Mouse (Mus musculus) neural tube, embryonic 15.5 days (tissue): Measurements from ENCODE around the gene Zfp513. TPM values are rescaled to one million over a fixed set of nuclear protein-coding genes. Genes with fewer than 3 reads are reported as not detected.
A peak's percentile ranks its signal among the peaks of the same experiment; 100 is the strongest.

ENCODE experiments used
- ATAC-seq: fragments of 200-750 bp; cut with Nextera tagmentation; 2 replicates; pipeline ENCODE4 v1.8.0; 2017; ENCODE audit warnings: mild to moderate bottlenecking, moderate TSS enrichment, moderate library complexity; ENCODE audit not compliant: low FRiP score
- H3K27ac ChIP-seq: fragments of 300-500 bp; sonication (generic); replicated peaks from 2 replicates; pipeline ENCODE4 v1.5.1; 2015; ENCODE audit warnings: mild to moderate bottlenecking, inconsistent platforms
- H3K27me3 ChIP-seq: fragments of 300-500 bp; sonication (generic); replicated peaks from 2 replicates; pipeline ENCODE4 v1.6.1; 2015; ENCODE audit warnings: inconsistent platforms
- H3K36me3 ChIP-seq: fragments of 300-500 bp; sonication (generic); 2 replicates; pipeline ENCODE4 v1.6.1; 2015; ENCODE audit warnings: inconsistent platforms
- H3K4me1 ChIP-seq: fragments of 300-500 bp; sonication (generic); 2 replicates; pipeline ENCODE4 v1.6.1; 2015; ENCODE audit warnings: inconsistent platforms
- H3K4me2 ChIP-seq: fragments of 300-500 bp; sonication (generic); 2 replicates; pipeline ENCODE4 v1.6.1; 2015; ENCODE audit warnings: inconsistent platforms, mild to moderate bottlenecking, moderate library complexity
- H3K4me3 ChIP-seq: fragments of 300-500 bp; sonication (generic); replicated peaks from 2 replicates; pipeline ENCODE4 v1.5.1; 2015; ENCODE audit warnings: mild to moderate bottlenecking, inconsistent platforms
- H3K9ac ChIP-seq: fragments of 300-500 bp; sonication (generic); replicated peaks from 2 replicates; pipeline ENCODE4 v1.6.1; 2015; ENCODE audit warnings: mild to moderate bottlenecking, inconsistent platforms
- H3K9me3 ChIP-seq: fragments of 300-500 bp; sonication (generic); replicated peaks from 2 replicates; pipeline ENCODE4 v1.6.1; 2016; ENCODE audit warnings: inconsistent platforms
- WGBS: fragments of 180-500 bp; shearing (Covaris S2); methylation state at CpG from one replicate; pipeline ENCODE4 v1.1.7; 2015; ENCODE audit warnings: mixed read lengths; 5-methylcytosine and 5-hydroxymethylcytosine counted together
- polyA plus RNA-seq: library from polyadenylated mRNA; unstranded; fragments of >200 nt; fragmentation: Nextera tagmentation; extraction: Ambion mirVana; gene quantifications from 2 replicates; pipeline ENCODE4 v1.2.1, GENCODE M21; 2015

Zfp513 gene
- polyA plus RNA-seq, 1 experiment from 2014 or later = 14.2 TPM

DNA sequence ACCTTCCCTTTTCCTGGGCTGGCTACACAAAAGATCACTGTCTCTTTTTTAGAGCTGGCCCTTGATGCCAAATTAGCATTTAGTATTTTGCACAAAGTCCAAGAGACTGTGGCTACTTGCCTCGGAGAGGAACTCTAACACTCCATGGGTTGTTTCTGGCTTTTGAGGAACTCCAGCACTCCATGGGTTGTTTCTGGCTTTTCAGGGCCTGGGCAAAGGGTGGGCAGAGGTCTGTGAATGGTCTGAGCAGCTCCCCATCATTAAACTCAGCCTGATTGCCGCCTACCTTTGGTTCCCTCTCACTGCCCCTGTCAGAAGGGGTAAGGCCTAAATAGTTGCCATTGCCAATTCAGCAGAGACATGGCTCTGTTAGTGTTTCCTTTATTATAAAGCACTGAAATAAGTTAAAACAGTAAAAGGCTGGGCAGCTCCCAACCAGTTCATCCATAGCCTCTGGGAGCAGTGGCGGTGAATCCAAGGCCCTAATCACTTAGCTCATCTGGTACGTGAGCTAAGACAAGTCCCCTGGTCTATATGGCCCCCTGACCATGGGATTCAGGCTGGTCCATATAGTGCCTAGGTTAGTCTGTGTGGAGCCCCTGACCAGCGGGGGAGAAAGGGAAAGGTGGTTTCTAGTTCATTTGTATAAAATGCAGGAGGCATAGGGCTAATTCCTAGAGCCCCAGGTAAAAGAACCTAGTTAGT lies 3.3 kb downstream of the Zfp513 start:
- no peak overlapping the region for H3K27ac ChIP-seq
- H3K4me2 ChIP-seq = no peak overlapping the region
- ATAC-seq = no peak
- peaks cover 68% of the 10 kb centered on the region for H3K36me3 ChIP-seq
- 81% methylated on average over 5 of the region's 5 CpGs for WGBS
- H3K4me3 ChIP-seq = no peak overlapping the region
- H3K4me1 ChIP-seq = peaks cover 40% of the 10 kb centered on the region
- no peak overlapping the region for H3K9ac ChIP-seq
- no peaks in the 10 kb centered on the region for H3K27me3 ChIP-seq
- peaks cover 4% of the 10 kb centered on the region for H3K9me3 ChIP-seq

DNA sequence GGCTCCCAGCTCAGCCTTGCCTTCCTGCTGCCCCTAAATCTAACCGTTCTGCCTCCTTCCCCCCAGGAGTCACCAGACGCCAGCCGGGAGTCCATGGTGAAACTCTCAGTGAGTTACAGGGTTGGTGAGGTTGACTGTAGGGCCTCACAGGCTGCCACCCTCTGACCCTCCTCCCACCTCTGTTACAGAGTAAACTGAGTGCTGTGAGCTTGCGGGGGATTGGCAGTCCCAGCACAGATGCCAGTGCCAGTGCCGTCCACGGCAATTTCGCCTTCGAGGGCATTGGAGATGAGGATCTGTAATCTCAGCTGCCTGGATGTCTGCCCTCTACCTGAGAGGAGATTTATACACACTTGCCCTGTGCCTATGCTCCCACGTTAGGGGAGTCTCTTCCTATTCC lies 3.9 kb downstream of the Zfp513 start:
- Histone ChIP-seq H3K9me3 (peaks cover 4% of the 10 kb centered on the region), H3K36me3 (peaks cover 62% of the 10 kb centered on the region), H3K4me1 (peaks cover 41% of the 10 kb centered on the region), H3K27ac (no peak overlapping the region), H3K27me3 (no peaks in the 10 kb centered on the region), H3K9ac (no peak overlapping the region), H3K4me2 (no peak overlapping the region), H3K4me3 (no peak overlapping the region)
- 88% methylated on average over 9 of the region's 9 CpGs for WGBS
- no peak for ATAC-seq

DNA sequence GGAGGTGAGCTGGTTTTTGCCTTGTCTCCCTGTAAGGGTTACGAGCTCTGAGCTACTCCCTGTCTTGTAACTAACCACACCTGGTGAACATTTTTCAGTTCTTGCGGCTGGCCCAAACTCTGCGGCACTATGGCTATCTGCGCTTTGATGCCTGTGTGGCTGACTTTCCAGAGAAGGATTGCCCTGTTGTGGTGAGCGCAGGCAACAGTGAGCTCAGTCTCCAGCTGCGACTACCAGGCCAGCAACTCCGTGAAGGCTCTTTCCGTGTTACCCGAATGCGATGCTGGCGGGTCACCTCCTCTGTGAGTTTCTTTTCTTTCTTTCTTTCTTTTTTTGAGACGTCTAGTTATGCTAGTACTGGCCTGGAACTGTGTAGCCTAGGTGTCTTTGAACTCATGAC lies 5.0 kb downstream of the Zfp513 start:
- H3K36me3 ChIP-seq = peaks cover 56% of the 10 kb centered on the region
- H3K27me3 ChIP-seq = no peaks in the 10 kb centered on the region
- H3K4me3 ChIP-seq = no peak overlapping the region
- peaks cover 4% of the 10 kb centered on the region for H3K9me3 ChIP-seq
- 92% methylated on average over 12 of the region's 12 CpGs for WGBS
- peaks cover 34% of the 10 kb centered on the region for H3K4me1 ChIP-seq
- no peak overlapping the region for H3K27ac ChIP-seq
- no peak for ATAC-seq
- no peak overlapping the region for H3K4me2 ChIP-seq
- no peak overlapping the region for H3K9ac ChIP-seq

DNA sequence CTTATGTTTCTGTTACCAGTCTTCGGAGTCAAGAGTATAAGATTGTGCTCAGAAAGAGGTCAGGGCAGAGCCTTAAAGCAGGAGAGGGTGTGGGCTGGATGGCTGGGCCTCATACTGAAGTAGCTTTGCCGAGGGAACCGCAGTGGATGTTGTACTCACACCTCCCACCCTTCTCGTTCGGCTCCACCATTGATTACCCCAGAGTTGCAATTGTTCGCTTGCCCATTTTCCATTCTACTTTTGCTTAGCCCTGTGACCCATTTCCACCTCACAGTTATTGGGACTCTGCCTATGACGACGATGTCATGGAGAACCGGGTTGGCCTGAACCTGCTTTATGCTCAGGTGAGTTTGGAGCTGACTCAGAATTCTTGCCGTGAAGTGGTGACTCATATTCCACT lies 5.9 kb downstream of the Zfp513 start:
- WGBS = 93% methylated on average over 10 of the region's 10 CpGs
- H3K4me1 ChIP-seq = peaks cover 40% of the 10 kb centered on the region
- no peak for ATAC-seq
- no peaks in the 10 kb centered on the region for H3K27me3 ChIP-seq
- peaks cover 58% of the 10 kb centered on the region for H3K36me3 ChIP-seq
- H3K9ac ChIP-seq = no peak overlapping the region
- H3K4me2 ChIP-seq = no peak overlapping the region
- no peak overlapping the region for H3K27ac ChIP-seq
- H3K9me3 ChIP-seq = peaks cover 4% of the 10 kb centered on the region
- no peak overlapping the region for H3K4me3 ChIP-seq

DNA sequence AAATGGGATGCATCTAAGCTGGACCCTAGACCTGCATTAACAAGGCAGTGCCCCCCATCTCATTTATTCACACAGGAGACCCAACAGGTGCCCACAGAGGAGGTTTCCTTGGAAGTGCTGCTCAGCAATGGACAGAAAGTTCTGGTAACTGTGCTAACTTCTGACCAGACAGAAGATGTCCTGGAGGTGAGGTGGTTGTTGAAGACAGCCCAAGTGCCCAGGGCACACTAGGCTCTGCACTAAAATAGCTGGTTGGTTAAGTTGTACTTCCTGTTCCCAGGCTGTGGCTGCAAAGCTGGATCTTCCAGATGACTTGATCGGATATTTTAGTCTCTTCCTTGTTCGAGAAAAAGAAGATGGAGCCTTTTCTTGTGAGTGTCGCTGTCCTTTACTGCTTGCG lies 6.4 kb downstream of the Zfp513 start:
- 92% methylated on average over 4 of the region's 4 CpGs for WGBS
- no peak for ATAC-seq
- no peak overlapping the region for H3K9ac ChIP-seq

DNA sequence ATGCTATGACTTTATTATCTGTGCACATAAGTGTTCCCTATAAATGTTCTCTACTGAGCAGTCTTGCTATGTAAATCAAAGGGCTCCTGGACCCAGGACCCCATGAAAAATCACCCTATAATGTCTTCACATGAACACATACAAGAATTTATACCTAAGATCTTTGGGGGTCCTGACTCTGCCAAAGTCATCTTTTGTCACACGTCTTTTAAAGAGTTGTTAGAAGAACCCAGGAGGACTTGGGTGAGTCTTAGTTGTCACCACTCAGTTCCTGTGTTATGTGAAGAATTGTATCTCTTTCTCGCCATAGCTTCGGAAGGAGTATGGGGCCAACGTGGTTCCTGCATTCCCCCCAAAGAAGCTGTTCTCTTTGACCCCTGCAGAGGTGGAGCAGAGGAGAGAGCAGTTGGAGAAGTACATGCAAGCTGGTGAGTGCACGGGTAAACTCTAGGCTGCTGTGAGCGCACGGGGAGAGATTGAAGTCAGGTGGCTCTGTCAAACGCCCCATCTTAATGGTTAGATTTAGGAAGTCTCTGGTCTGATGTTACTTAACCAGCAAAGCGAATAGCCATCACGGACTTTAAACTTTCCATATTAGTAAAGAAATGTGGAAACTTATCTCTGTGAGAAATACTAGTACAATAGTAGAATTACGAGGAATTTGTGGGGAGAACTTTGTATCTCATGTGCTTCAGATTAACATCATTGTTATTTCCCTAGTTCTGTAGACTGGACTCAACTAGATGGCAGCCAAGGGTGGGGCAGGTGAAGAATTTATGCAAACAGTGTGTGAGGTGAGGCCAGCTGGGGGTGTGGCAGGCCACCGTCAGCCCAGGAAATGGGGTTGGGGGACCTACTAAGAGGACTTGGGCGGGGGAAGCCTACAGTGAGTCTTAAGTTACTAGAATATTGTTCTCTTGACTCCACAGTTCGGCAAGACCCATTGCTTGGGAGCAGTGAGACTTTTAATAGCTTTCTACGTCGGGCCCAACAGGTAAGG lies 7.3 kb downstream of the Zfp513 start:
- 95% methylated on average over 16 of the region's 16 CpGs for WGBS
- Histone ChIP-seq H3K4me3 (peak overlapping the region; percentile 86), H3K9ac (0 out of 2 replicates have a peak overlapping the region, but pooled peaks have one; percentile 93), H3K27me3 (no peaks in the 10 kb centered on the region), H3K4me2 (peak overlapping the region; percentile 88; the same call in 1 of the 2 replicates), H3K4me1 (peaks cover 27% of the 10 kb centered on the region), H3K9me3 (no peaks in the 10 kb centered on the region), H3K27ac (no peak overlapping the region), H3K36me3 (peaks cover 64% of the 10 kb centered on the region)
- ATAC-seq = no peak

More for the DNA sequence above, 6.4 kb downstream of the Zfp513 start:
- H3K9me3 ChIP-seq = peaks cover 4% of the 10 kb centered on the region
- no peaks in the 10 kb centered on the region for H3K27me3 ChIP-seq
- no peak overlapping the region for H3K4me2 ChIP-seq
- H3K27ac ChIP-seq = no peak overlapping the region
- peaks cover 36% of the 10 kb centered on the region for H3K4me1 ChIP-seq
- H3K4me3 ChIP-seq = no peak overlapping the region
- peaks cover 63% of the 10 kb centered on the region for H3K36me3 ChIP-seq

DNA sequence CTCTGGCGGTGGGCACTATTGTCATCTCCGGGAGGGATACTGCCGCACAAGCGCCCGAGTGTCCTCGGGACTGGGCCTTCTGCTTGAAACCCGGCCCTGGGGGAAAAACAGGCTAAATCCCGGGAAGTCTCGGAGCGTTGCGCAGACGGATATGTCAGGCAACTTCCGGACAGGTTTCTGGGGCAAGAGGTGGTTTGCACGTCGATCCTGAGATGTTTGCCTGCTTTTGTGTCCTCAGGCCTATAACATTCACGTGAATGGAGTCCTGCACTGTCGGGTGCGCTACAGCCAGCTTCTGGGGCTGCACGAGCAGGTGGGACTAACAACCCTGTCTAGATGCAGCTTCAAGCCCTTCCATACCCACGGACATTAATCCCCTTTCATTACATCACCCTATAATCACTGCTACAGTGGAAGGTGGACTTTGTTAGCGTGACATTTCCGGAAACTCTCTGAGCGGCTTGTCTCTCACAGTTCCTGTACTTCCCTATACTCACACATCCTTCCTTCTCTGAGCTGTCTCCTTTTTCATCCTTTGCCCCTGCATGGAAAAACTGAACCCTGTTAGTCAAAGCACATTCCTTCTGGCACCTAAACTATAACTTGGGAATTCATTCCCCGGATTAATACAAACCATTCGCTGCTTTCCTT lies 8.3 kb downstream of the Zfp513 start:
- peak overlapping the region; percentile 93 for H3K9ac ChIP-seq
- peak overlapping the region; percentile 86 for H3K4me3 ChIP-seq
- H3K4me1 ChIP-seq = peaks cover 24% of the 10 kb centered on the region
- peak overlapping the region; percentile 88 for H3K4me2 ChIP-seq
- ATAC-seq = no peak
- peak overlapping the region; percentile 91 for H3K27ac ChIP-seq
- H3K27me3 ChIP-seq = no peaks in the 10 kb centered on the region
- H3K9me3 ChIP-seq = no peaks in the 10 kb centered on the region
- peaks cover 61% of the 10 kb centered on the region for H3K36me3 ChIP-seq
- 14% methylated on average over 25 of the region's 25 CpGs for WGBS

DNA sequence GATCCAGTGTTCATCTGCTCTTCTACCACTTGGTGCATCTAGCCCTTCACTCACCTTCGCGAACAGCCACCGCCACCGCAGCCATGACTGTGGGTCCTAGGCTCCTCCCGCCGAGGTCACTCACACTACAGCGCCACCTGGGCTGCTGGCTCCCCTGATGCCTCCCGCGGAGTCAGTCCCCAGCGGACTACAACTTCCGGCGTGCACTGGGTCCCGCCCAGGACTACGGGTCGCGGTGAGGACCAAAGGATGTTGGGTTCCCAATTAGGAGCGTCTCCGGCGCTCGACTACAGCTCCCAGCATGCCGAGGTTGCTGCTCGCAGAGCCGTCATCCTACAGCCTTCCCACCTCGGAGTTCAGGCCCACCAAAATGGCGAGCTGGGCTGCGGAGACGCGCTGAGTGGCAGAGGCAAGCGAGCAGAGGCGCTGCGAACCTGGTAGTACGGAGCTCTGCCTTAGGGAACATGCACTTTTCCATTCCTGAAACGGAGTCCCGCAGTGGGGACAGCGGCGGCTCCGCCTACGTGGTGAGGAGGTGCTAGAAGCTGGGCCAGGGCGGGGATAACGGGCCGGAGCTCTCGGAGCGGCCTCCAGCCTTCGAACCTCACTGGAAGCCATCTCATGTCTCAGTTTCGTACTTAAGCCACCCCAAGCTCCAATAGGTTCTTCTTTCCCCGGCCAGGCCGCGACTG lies 9.0 kb downstream of the Zfp513 start, which contains the start of the genes Snx17 and Eif2b4:
Gene Snx17, plus strand, starts transcription at position 289 of the 692 bp plus-strand sequence.
Gene Eif2b4, minus strand, starts transcription at position 492 of the 692 bp plus-strand sequence.
- peak within 1 kb of the TSS; percentile 91 for H3K27ac ChIP-seq
- no peaks in the 10 kb centered on the region for H3K9me3 ChIP-seq
- peaks cover 61% of the 10 kb centered on the region for H3K36me3 ChIP-seq
- under 1% methylated on average over 48 of the region's 48 CpGs for WGBS
- H3K27me3 ChIP-seq = no peaks in the 10 kb centered on the region
- peak within 1 kb of the TSS; percentile 88 for H3K4me2 ChIP-seq
- peak; percentile 96 for ATAC-seq
- H3K9ac ChIP-seq = peak within 1 kb of the TSS; percentile 93
- H3K4me1 ChIP-seq = peaks cover 24% of the 10 kb centered on the region
- peak within 1 kb of the TSS; percentile 86 for H3K4me3 ChIP-seq

DNA sequence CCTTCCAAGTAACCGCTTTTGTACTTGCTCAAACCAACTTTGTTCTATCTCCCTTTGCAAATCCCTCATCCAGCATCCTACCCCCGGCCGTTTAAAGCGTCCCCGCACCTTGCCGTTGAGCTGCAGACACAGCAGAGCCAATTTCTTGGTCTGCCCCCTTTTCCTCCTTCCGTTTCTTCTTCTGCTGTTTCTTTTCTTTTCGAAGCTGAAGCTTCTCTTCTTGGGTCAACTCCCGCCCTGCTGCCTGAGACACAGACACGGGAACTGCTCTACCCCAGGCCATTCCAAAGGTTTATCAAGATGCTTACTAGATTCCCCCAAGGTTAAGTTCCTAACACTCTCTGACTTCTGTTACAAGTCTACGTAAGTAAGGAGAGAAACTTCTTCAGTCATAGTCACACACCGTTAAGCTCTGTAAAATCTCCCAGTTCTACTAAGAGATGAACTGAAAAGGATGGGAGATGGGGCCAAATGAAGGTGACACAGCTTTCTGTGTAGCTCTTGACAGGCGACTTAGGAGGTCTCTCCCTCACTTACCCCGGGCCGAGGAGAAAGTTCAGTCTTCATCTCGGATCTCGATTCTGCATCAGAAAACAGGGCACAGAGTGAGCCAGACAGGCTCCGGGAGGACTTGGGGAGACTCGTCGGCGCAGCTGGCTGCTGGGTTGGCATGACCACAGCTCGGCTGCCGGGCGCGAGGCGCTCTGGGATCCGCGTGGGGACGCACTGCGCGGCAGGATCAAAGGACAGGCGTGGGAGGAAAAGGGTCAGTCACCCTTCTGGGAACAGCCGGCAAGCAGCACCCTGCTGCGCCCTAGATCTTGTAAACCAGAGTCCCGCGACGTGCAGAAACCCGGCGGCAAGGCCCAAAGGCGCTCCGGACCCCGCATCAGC lies 9.8 kb downstream of the Zfp513 start:
- Histone ChIP-seq H3K4me1 (peaks cover 24% of the 10 kb centered on the region), H3K27me3 (no peaks in the 10 kb centered on the region), H3K9ac (peak overlapping the region; percentile 83), H3K4me3 (peak overlapping the region; percentile 86), H3K9me3 (no peaks in the 10 kb centered on the region), H3K27ac (peak overlapping the region; percentile 89), H3K36me3 (peaks cover 61% of the 10 kb centered on the region), H3K4me2 (peak overlapping the region; percentile 88)
- 15% methylated on average over 42 of the region's 42 CpGs for WGBS
- peak; percentile 58 for ATAC-seq

DNA sequence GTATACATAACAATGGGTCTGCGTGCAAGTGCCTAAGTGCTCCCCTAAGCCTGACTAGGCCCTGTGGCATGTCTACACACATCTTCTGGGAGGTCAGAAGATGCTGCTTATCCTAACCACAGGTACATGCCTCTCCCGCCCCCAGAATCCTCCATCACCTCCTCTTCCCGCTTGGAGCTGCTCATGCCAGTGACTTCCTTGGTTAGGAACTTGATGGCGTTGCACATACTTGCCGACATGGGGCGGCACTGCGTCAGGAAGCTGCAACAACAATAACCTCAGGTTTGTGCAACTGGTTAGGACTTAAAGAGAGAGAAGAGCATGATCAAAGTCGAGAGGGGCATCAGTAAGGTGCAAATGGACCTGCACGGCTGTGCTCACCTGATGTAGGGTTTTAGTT lies 11.9 kb downstream of the Zfp513 start:
- H3K9ac ChIP-seq = no peak overlapping the region
- 94% methylated on average over 9 of the region's 9 CpGs for whole genome bisulfite sequencing
- no peak overlapping the region for H3K4me2 ChIP-seq
- H3K4me1 ChIP-seq = peaks cover 24% of the 10 kb centered on the region
- no peaks in the 10 kb centered on the region for H3K9me3 ChIP-seq
- H3K27me3 ChIP-seq = no peaks in the 10 kb centered on the region
- H3K27ac ChIP-seq = no peak overlapping the region
- peaks cover 45% of the 10 kb centered on the region for H3K36me3 ChIP-seq
- ATAC-seq = no peak
- H3K4me3 ChIP-seq = no peak overlapping the region
